Comparison of ENCODE assay signal across 23 mouse cellular contexts in the genomic region with DNA sequence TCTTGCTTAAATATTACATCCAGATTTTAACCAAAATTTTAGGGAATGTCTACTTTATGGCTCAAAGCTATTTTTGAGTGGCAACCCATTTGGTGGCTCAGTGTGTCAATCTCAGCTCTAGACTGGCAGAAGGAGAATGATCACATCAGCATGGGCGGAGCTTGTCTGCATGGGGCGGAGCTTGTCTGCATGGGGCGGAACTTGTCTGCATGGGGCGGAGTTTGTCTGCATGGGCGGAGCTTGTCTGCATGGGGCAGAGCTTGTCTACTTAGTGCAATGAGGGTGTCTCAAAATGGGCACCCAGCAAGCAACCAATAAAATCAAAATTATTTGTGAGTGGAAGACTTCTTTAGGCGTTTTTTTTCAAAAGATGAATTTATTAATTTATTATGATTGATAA.
DNase-seq lines count a peak whose midpoint lies in the region; ATAC-seq lines count a peak whose summit lies in the region.
"Had no signal": no experiment of that assay in that cellular context is flagged by ENCODE, and none has a peak within 500 bp of the region (broad histone marks: within the 10 kb centered on the region; RNA-seq: fewer than 3 reads in every experiment).

No protein-coding gene starts in this region.

- no peaks in the 10 kb centered on the region for H3K9me3 ChIP-seq in forebrain, embryonic 11.5 days (ENCODE audit: control insufficient read depth, low read length)
- no peaks in the 10 kb centered on the region for H3K9me3 ChIP-seq in forebrain, embryonic 12.5 days
- H3K9me3 ChIP-seq: embryonic facial prominence, embryonic 13.5 days; G1E; intestine, embryonic 15.5 days had no signal

- no peak overlapping the region for H3K27ac ChIP-seq in forebrain, embryonic 11.5 days (ENCODE audit: low read depth, low read length)
- H3K27ac ChIP-seq in forebrain, embryonic 12.5 days: no peak overlapping the region
- H3K27ac ChIP-seq: embryonic facial prominence, embryonic 13.5 days; gastrocnemius, adult 2 months; hindbrain, embryonic 14.5 days; intestine, embryonic 15.5 days had no signal

- H3K27me3 ChIP-seq in forebrain, embryonic 11.5 days (ENCODE audit: control insufficient read depth, insufficient read depth, low read length): no peaks in the 10 kb centered on the region
- no peaks in the 10 kb centered on the region for H3K27me3 ChIP-seq in forebrain, embryonic 12.5 days
- H3K27me3 ChIP-seq: CH12.LX; embryonic facial prominence, embryonic 13.5 days; intestine, embryonic 15.5 days had no signal

- ATAC-seq in forebrain, embryonic 11.5 days (replicated peaks; ENCODE audit: low FRiP score): 0 out of 2 replicates have a peak, but pooled peaks have one; percentile 30
- no peak for ATAC-seq in forebrain, embryonic 12.5 days (ENCODE audit: low FRiP score)
- ATAC-seq: activated CD4-positive, CD25-positive, alpha-beta regulatory T cell, adult 4 months; forebrain, embryonic 14.5 days; intestine, embryonic 15.5 days had no signal

- DNase-seq in forebrain, embryonic 11.5 days (ENCODE audit: low spot score): no peak
- peak; percentile 3 for DNase-seq in lung, postnatal 10 days
- DNase-seq in lung, postnatal 36 days: no peak
- DNase-seq in ES-CJ7 (ENCODE audit: low read depth, low spot score): peak; percentile 7
- no peak for DNase-seq in embryo, embryonic 10.5 days (ENCODE audit: low spot score)
- DNase-seq in adrenal gland, postnatal 4 days (ENCODE audit: low spot score in 2 of 2): no peak
- DNase-seq: adrenal gland, adult 2 months; adrenal gland, postnatal 36 days; cerebellum, adult 11 months; cerebellum, adult 8-10 months; cerebellum, postnatal 14 days; gastrocnemius, adult 2 months; gastrocnemius, postnatal 25 days; heart, postnatal 10 days; heart, postnatal 4 days had no signal

- no peaks in the 10 kb centered on the region for H3K4me1 ChIP-seq in forebrain, embryonic 11.5 days (replicated peaks; ENCODE audit: control insufficient read depth, insufficient read depth, low read length)
- no peaks in the 10 kb centered on the region for H3K4me1 ChIP-seq in forebrain, embryonic 12.5 days
- H3K4me1 ChIP-seq: embryonic facial prominence, embryonic 13.5 days; intestine, embryonic 15.5 days had no signal

- H3K4me3 ChIP-seq in forebrain, embryonic 11.5 days (ENCODE audit: low read depth, low read length): no peak overlapping the region
- H3K4me3 ChIP-seq in forebrain, embryonic 12.5 days (replicated peaks): no peak overlapping the region
- H3K4me3 ChIP-seq: embryonic facial prominence, embryonic 13.5 days; gastrocnemius, adult 2 months; intestine, embryonic 15.5 days had no signal

- H3K9ac ChIP-seq in forebrain, embryonic 11.5 days (ENCODE audit: low read length): no peak overlapping the region
- H3K9ac ChIP-seq in forebrain, embryonic 12.5 days: no peak overlapping the region
- H3K9ac ChIP-seq: embryonic facial prominence, embryonic 13.5 days; hindbrain, embryonic 14.5 days; intestine, embryonic 15.5 days had no signal

- H3K36me3 ChIP-seq in forebrain, embryonic 11.5 days (ENCODE audit: control insufficient read depth, insufficient read depth, low read length): no peaks in the 10 kb centered on the region
- H3K36me3 ChIP-seq in forebrain, embryonic 12.5 days (replicated peaks): no peaks in the 10 kb centered on the region
- H3K36me3 ChIP-seq: embryonic facial prominence, embryonic 13.5 days; G1E; intestine, embryonic 15.5 days had no signal

- no peak overlapping the region for H3K4me2 ChIP-seq in forebrain, embryonic 11.5 days (ENCODE audit: low read depth, low read length, severe bottlenecking)
- H3K4me2 ChIP-seq in forebrain, embryonic 12.5 days: no peak overlapping the region
- H3K4me2 ChIP-seq: embryonic facial prominence, embryonic 13.5 days; hindbrain, embryonic 14.5 days; intestine, embryonic 15.5 days had no signal

- 96% methylated on average over 6 of the region's 6 CpGs for WGBS in forebrain, embryonic 11.5 days
- WGBS in forebrain, embryonic 12.5 days: 96% methylated on average over 6 of the region's 6 CpGs

Comparison
In these comparisons a context has a peak if more than half of its experiments do, and no peak if none do; other contexts are left out.
1. DNase-seq: peak in lung, postnatal 10 days (single experiment) and ES-CJ7 (single experiment); none in forebrain, embryonic 11.5 days (single experiment), lung, postnatal 36 days (single experiment), embryo, embryonic 10.5 days (single experiment) and adrenal gland, postnatal 4 days (0 of 2).